Comparison of ENCODE assay signal across 8 mouse cellular contexts in the genomic region with DNA sequence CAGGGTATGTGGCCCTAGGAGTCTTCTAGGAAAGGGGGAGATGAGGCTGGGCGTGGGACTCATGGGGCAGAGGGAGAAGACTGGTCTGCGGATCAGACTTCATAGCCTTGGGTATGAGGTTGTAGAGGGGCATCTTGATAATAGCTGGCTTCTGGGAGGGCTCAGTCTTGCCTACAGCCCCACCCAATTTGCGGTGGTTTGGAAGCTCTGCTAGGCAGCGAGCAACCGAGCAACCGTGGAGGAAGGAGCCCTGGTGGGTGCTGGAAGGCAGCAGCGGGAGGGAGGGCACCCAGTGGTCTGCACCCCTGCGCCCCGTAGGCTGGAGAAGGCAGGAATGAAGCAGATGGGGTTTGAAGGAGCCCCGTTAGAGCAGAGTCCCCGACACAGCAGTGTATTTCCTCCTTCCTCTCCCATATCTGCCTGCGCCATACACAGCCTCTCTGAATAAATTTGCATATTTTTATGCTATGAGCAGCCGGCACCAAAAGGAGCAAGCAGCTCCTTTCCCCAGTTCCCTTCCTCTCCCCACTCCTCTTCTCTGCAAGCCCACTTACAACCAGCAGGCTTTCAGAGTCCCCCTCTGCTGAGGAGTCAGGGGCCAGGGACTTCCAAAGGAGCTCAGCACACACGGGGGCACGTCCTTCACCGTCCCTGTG. TPM values are rescaled to one million over a fixed set of nuclear protein-coding genes. Genes with fewer than 3 reads are reported as not detected.
DNase-seq lines count a peak whose midpoint lies in the region; ATAC-seq lines count a peak whose summit lies in the region.
"Had no signal": no experiment of that assay in that cellular context is flagged by ENCODE, and none has a peak within 500 bp of the region (broad histone marks: within the 10 kb centered on the region; RNA-seq: fewer than 3 reads in every experiment).

No protein-coding gene starts in this region.

- peaks cover 6% of the 10 kb centered on the region; the same call in 1 of the 2 replicates for H3K27me3 ChIP-seq in forebrain, embryonic 10.5 days (ENCODE audit: poor library complexity, severe bottlenecking)
- no peaks in the 10 kb centered on the region for H3K27me3 ChIP-seq in neural tube, embryonic 14.5 days (ENCODE audit: control insufficient read depth, insufficient read depth, low read length)

- no peak overlapping the region for H3K9ac ChIP-seq in neural tube, embryonic 14.5 days (replicated peaks; ENCODE audit: low read depth, low read length)

- DNase-seq in left cerebral cortex, adult 9 months (ENCODE audit: low spot score in 2 of 2) = peak; percentile 19 to 51
- DNase-seq in left cerebral cortex, adult 11 months (ENCODE audit: low spot score) = no peak
- DNase-seq in forebrain, embryonic 10.5 days (ENCODE audit: extremely low spot score, low spot score) = no peak
- DNase-seq in layer of hippocampus, adult 18-20 months (ENCODE audit: low spot score in 2 of 2) = peak; percentile 21 to 57
- DNase-seq in cerebellum, adult 18-20 months = no peak
- no peak for DNase-seq in cerebellum, adult 8-10 months

- 0 out of 2 replicates have a peak, but pooled peaks have one; percentile 18 for ATAC-seq in neural tube, embryonic 14.5 days (ENCODE audit: low read depth)

- peaks cover 21% of the 10 kb centered on the region for H3K4me1 ChIP-seq in forebrain, embryonic 10.5 days
- peaks cover 8% of the 10 kb centered on the region; the same call in 1 of the 2 replicates for H3K4me1 ChIP-seq in neural tube, embryonic 14.5 days (ENCODE audit: control insufficient read depth, insufficient read depth, low read length)

- 45% methylated on average over 16 of the region's 16 CpGs for WGBS in forebrain, embryonic 10.5 days
- 36% methylated on average over 14 of the region's 16 CpGs for WGBS in neural tube, embryonic 14.5 days

- H3K36me3 ChIP-seq in forebrain, embryonic 10.5 days (replicated peaks) = no peaks in the 10 kb centered on the region
- H3K36me3 ChIP-seq in neural tube, embryonic 14.5 days (ENCODE audit: control insufficient read depth, insufficient read depth, low read length) = no peaks in the 10 kb centered on the region

- H3K9me3 ChIP-seq in forebrain, embryonic 10.5 days = no peaks in the 10 kb centered on the region
- no peaks in the 10 kb centered on the region for H3K9me3 ChIP-seq in neural tube, embryonic 14.5 days (ENCODE audit: control insufficient read depth, low read length)

- peak overlapping the region; percentile 11; the same call in 1 of the 2 replicates for H3K4me2 ChIP-seq in neural tube, embryonic 14.5 days (ENCODE audit: low read depth, low read length)

- H3K4me3 ChIP-seq in forebrain, embryonic 10.5 days = peak overlapping the region; percentile 32
- H3K4me3 ChIP-seq in neural tube, embryonic 14.5 days (ENCODE audit: low read depth, low read length) = no peak overlapping the region

- H3K27ac ChIP-seq in forebrain, embryonic 10.5 days = peak overlapping the region; percentile 84
- H3K27ac ChIP-seq in neural tube, embryonic 14.5 days (ENCODE audit: low read depth, low read length) = no peak overlapping the region; the same call in 1 of the 2 replicates

RNA-seq across cellular contexts. Expression of gene Gm26897, which starts 20.9 kb away (rescaled TPM):
- not detected in 2 replicates for polyA plus RNA-seq in forebrain, embryonic 10.5 days (2016; fragmentation: Nextera tagmentation; extraction: Ambion mirVana)
- not detected for total RNA-seq in layer of hippocampus, adult 18-20 months (2021)
- not detected in 2 replicates for polyA plus RNA-seq in neural tube, embryonic 14.5 days (2014; fragmentation: Nextera tagmentation; extraction: Ambion mirVana)
- total RNA-seq: liver, adult 2 months had no signal
- polyA plus RNA-seq: liver, adult 2 months had no signal

Comparison
In these comparisons a context has a peak if more than half of its experiments do, and no peak if none do; other contexts are left out.
1. DNase-seq: peak in left cerebral cortex, adult 9 months (2 of 2) and layer of hippocampus, adult 18-20 months (2 of 2); none in left cerebral cortex, adult 11 months (single experiment), forebrain, embryonic 10.5 days (single experiment), cerebellum, adult 18-20 months (0 of 2) and cerebellum, adult 8-10 months (single experiment).